Mouse (Mus musculus): ENCODE results near the gene Crat. TPM values are rescaled to one million over a fixed set of nuclear protein-coding genes. Genes with fewer than 3 reads are reported as not detected.
A peak's percentile ranks its signal among the peaks of the same experiment; 100 is the strongest.

The Crat gene
- 22.0 and 25.9 TPM in 2 replicates for polyA plus RNA-seq (2015; fragmentation: Nextera tagmentation; extraction: Ambion mirVana)

DNA sequence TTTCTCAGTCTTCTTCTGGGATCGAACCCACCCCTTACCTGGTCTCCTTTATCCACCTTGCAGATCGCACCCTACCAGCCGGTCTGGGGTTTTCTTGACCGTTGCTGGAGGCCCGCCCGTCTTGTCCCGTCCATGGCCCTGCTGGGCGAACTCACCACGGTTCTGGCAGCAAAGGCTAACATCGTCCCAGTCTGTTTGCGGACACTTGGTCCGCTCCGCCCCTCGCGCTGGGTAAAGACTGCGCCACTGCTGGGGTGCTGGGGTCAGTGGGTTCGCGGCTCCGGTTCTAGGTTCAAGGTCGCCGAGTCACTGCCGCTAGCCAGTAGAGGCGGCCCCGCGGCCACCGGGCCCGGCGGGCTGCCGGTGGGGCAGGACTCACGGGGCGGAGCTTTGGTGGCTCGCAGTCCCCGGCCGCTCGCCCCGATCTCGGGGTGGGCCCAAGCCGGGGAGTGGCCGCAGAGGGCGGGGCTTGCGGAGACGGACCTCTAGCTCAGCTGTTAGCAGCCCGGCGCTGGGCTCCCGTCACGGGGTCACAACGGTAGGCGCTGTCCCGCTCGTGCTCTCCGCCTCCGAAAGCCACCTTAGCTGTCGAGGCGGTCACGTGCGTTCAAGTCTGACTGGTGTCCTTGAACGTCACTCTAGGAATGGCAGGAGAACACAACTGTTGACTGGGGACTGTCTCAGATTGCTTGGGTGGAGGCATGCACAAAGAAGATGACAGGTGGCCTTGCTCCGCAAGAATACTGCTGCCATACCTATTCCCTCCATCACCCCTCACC, at the start of gene Crat:
Gene Crat, minus strand, starts transcription at position 657 of the 779 bp plus-strand sequence.
- no peaks in the 10 kb centered on the region; the same call in 1 of the 2 replicates for H3K4me1 ChIP-seq (replicated peaks; ENCODE audit: control insufficient read depth, insufficient read depth)
- peak within 1 kb of the TSS; percentile 95 for H3K4me3 ChIP-seq (ENCODE audit: low read depth, low read length)
- peak within 1 kb of the TSS; percentile 79 for H3K4me2 ChIP-seq (replicated peaks; ENCODE audit: low read depth)
- H3K27me3 ChIP-seq (ENCODE audit: control insufficient read depth, insufficient read depth, low read length): no peaks in the 10 kb centered on the region
- ATAC-seq (ENCODE audit: low FRiP score, low TSS enrichment) (peak; percentile 91), DNase-seq (ENCODE audit: low spot score) (peak; percentile 94)
- no peak for TF ChIP-seq CTCF (IDR thresholded peaks at IDR 0.05; ENCODE audit: low read depth)
- TF ChIP-seq EP300 (optimal IDR thresholded peaks at IDR 0.05): no peak
- H3K9me3 ChIP-seq (ENCODE audit: control insufficient read depth, low read length): no peaks in the 10 kb centered on the region
- H3K36me3 ChIP-seq (ENCODE audit: control insufficient read depth, insufficient read depth, low read length): peaks cover 2% of the 10 kb centered on the region; the same call in 1 of the 2 replicates
- peak within 1 kb of the TSS; percentile 94 for H3K27ac ChIP-seq (replicated peaks)
- under 1% methylated on average over 51 of the region's 58 CpGs for WGBS
- peak within 1 kb of the TSS; percentile 90 for H3K9ac ChIP-seq (ENCODE audit: low read length)

DNA sequence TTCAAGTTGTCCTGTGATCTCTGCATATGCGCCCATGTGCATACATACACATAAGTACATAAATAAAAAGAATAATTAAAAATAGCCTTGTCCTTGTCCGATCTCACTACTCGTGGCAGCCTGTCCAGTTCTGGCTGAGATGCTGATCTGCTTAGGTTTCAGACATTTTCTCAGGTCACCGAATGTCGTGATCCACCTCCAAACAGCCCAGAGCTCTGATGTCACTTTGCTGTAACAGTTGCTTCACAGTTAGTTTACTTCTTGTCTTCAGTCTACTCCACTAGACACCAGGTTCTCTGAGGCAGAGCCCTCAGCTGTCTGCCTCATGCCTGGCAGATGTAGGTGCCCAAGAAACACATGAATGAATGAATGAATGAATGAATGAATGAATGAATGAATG, 48.8 kb upstream of the Crat start:
- no peak for DNase-seq (ENCODE audit: low spot score)
- H3K4me1 ChIP-seq (replicated peaks; ENCODE audit: control insufficient read depth, insufficient read depth): no peaks in the 10 kb centered on the region; the same call in none of the 2 replicates
- H3K36me3 ChIP-seq (ENCODE audit: control insufficient read depth, insufficient read depth, low read length): no peaks in the 10 kb centered on the region
- no peaks in the 10 kb centered on the region for H3K27me3 ChIP-seq (ENCODE audit: control insufficient read depth, insufficient read depth, low read length)
- H3K9me3 ChIP-seq (ENCODE audit: control insufficient read depth, low read length): no peaks in the 10 kb centered on the region
- TF ChIP-seq CTCF (IDR thresholded peaks at IDR 0.05; ENCODE audit: low read depth): no peak
- TF ChIP-seq EP300 (optimal IDR thresholded peaks at IDR 0.05): no peak
- peak overlapping the region; percentile 13 for H3K27ac ChIP-seq (replicated peaks)
- no peak overlapping the region for H3K9ac ChIP-seq (ENCODE audit: low read length)
- peak; percentile 1; the same call in 1 of the 2 replicates for ATAC-seq (ENCODE audit: low FRiP score, low TSS enrichment)
- peak overlapping the region; percentile 13 for H3K4me3 ChIP-seq (ENCODE audit: low read depth, low read length)
- 34% methylated on average over 5 of the region's 5 CpGs for WGBS
- peak overlapping the region; percentile 57 for H3K4me2 ChIP-seq (replicated peaks; ENCODE audit: low read depth)

DNA sequence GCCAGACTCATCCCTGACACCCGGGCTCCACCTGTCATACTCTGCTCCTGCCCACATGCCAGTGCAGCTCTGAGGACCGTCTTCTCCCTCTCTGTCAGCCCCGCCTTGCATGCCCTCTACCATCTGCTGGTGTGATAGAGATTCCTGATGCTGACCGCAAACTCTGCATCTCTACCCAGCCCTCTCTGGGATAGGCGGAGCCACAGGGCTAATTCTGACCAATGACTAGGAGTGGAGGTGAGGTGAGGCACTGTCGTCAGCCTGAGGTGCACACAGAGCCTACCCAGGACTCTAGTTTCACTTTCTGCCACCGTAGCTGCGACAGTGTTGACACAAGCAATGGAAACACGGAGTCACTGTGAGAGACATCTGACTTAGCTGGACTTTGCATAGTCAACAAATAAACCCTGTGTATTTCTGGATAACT, 48.3 kb upstream of the Crat start:
- no peak for TF ChIP-seq EP300 (optimal IDR thresholded peaks at IDR 0.05)
- no peak for TF ChIP-seq CTCF (IDR thresholded peaks at IDR 0.05; ENCODE audit: low read depth)
- Histone ChIP-seq H3K4me3 (ENCODE audit: low read depth, low read length) (peak overlapping the region; percentile 13), H3K27me3 (ENCODE audit: control insufficient read depth, insufficient read depth, low read length) (no peaks in the 10 kb centered on the region), H3K4me1 (replicated peaks; ENCODE audit: control insufficient read depth, insufficient read depth) (no peaks in the 10 kb centered on the region; the same call in none of the 2 replicates), H3K27ac (replicated peaks) (peak overlapping the region; percentile 91), H3K9me3 (ENCODE audit: control insufficient read depth, low read length) (no peaks in the 10 kb centered on the region), H3K36me3 (ENCODE audit: control insufficient read depth, insufficient read depth, low read length) (no peaks in the 10 kb centered on the region), H3K9ac (ENCODE audit: low read length) (peak overlapping the region; percentile 43), H3K4me2 (replicated peaks; ENCODE audit: low read depth) (peak overlapping the region; percentile 57)
- ATAC-seq (ENCODE audit: low FRiP score, low TSS enrichment) (peak; percentile 97), DNase-seq (ENCODE audit: low spot score) (peak; percentile 91)
- 3% methylated on average over 9 of the region's 9 CpGs for WGBS

DNA sequence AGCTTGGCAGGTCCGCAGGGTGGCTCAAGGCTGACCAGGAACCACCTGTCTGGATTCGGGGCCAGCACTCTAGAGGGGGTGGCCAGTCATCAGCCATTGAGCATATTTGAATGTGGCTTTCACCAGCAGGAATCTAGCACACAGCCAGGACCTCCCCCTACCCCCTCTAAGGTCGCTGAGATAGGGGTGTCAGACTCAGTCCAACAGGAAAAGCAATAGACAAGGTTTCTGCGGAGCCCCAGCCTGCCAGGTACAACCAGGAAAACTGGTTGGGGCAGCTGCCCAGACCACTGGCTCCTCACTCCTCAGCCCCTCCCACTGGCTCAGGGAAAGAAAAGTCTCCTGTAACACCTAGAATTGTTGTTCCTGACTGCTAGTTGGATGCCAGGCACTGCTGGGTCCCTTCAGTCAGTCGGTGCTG, 47.7 kb upstream of the Crat start:
- Histone ChIP-seq H3K9me3 (ENCODE audit: control insufficient read depth, low read length) (no peaks in the 10 kb centered on the region), H3K4me3 (ENCODE audit: low read depth, low read length) (peak overlapping the region; percentile 13; the same call in 1 of the 2 replicates), H3K27ac (replicated peaks) (peak overlapping the region; percentile 91), H3K27me3 (ENCODE audit: control insufficient read depth, insufficient read depth, low read length) (no peaks in the 10 kb centered on the region), H3K4me1 (replicated peaks; ENCODE audit: control insufficient read depth, insufficient read depth) (no peaks in the 10 kb centered on the region; the same call in none of the 2 replicates), H3K36me3 (ENCODE audit: control insufficient read depth, insufficient read depth, low read length) (no peaks in the 10 kb centered on the region), H3K4me2 (replicated peaks; ENCODE audit: low read depth) (peak overlapping the region; percentile 57), H3K9ac (ENCODE audit: low read length) (peak overlapping the region; percentile 43)
- 6% methylated on average over 5 of the region's 5 CpGs for WGBS
- peak; percentile 69 for ATAC-seq (ENCODE audit: low FRiP score, low TSS enrichment)
- peak; percentile 87 for DNase-seq (ENCODE audit: low spot score)
- peak; percentile 60 for TF ChIP-seq EP300 (optimal IDR thresholded peaks at IDR 0.05)
- no peak for TF ChIP-seq CTCF (IDR thresholded peaks at IDR 0.05; ENCODE audit: low read depth)

GRCm38 (mm10) chr2:30459241-30459640, 43.6 kb upstream of the Crat start:
- H3K27me3 ChIP-seq (ENCODE audit: control insufficient read depth, insufficient read depth, low read length): no peaks in the 10 kb centered on the region
- TF ChIP-seq CTCF (IDR thresholded peaks at IDR 0.05; ENCODE audit: low read depth) (peak; percentile 52), EP300 (optimal IDR thresholded peaks at IDR 0.05) (no peak)
- H3K4me2 ChIP-seq (replicated peaks; ENCODE audit: low read depth): no peak overlapping the region
- no peak for ATAC-seq (ENCODE audit: low FRiP score, low TSS enrichment)
- no peak overlapping the region for H3K27ac ChIP-seq (replicated peaks)
- DNase-seq (ENCODE audit: low spot score): no peak
- no peaks in the 10 kb centered on the region; the same call in none of the 2 replicates for H3K4me1 ChIP-seq (replicated peaks; ENCODE audit: control insufficient read depth, insufficient read depth)
- no peaks in the 10 kb centered on the region for H3K36me3 ChIP-seq (ENCODE audit: control insufficient read depth, insufficient read depth, low read length)
- no peaks in the 10 kb centered on the region for H3K9me3 ChIP-seq (ENCODE audit: control insufficient read depth, low read length)
- no peak overlapping the region for H3K4me3 ChIP-seq (ENCODE audit: low read depth, low read length)
- 88% methylated on average over 6 of the region's 6 CpGs for WGBS
- H3K9ac ChIP-seq (ENCODE audit: low read length): no peak overlapping the region

DNA sequence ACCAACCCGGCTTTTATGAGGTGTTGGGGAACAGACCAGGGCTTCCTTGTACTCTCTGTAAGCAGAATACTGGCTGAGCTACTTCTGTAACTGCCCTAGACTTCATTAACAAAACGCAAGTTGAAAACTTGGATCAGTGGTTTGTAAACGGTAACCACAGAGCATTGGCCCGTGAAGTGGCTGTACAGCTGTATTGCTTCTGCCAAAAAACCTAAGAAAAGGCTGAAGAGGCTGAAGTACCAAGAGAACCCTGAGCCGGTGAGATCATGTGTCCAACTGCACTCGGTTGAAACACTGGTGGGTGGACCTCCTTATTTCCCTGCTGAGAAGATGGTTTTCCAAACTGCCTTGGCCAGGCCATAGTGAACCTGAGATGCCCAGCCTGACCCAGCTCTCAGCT, 42.7 kb upstream of the Crat start:
- Histone ChIP-seq H3K9ac (ENCODE audit: low read length) (no peak overlapping the region), H3K27ac (replicated peaks) (0 out of 2 replicates have a peak overlapping the region, but pooled peaks have one; percentile 30), H3K4me2 (replicated peaks; ENCODE audit: low read depth) (no peak overlapping the region), H3K27me3 (ENCODE audit: control insufficient read depth, insufficient read depth, low read length) (no peaks in the 10 kb centered on the region), H3K9me3 (ENCODE audit: control insufficient read depth, low read length) (no peaks in the 10 kb centered on the region), H3K36me3 (ENCODE audit: control insufficient read depth, insufficient read depth, low read length) (no peaks in the 10 kb centered on the region), H3K4me1 (replicated peaks; ENCODE audit: control insufficient read depth, insufficient read depth) (no peaks in the 10 kb centered on the region; the same call in 1 of the 2 replicates), H3K4me3 (ENCODE audit: low read depth, low read length) (no peak overlapping the region)
- no peak for ATAC-seq (ENCODE audit: low FRiP score, low TSS enrichment)
- TF ChIP-seq EP300 (optimal IDR thresholded peaks at IDR 0.05) (no peak), CTCF (IDR thresholded peaks at IDR 0.05; ENCODE audit: low read depth) (no peak)
- WGBS: 57% methylated on average over 6 of the region's 6 CpGs
- DNase-seq (ENCODE audit: low spot score): no peak
